Mouse (Mus musculus) limb, embryonic 15.5 days (tissue): ENCODE measurements around the gene Hebp1. TPM values are rescaled to one million over a fixed set of nuclear protein-coding genes. Genes with fewer than 3 reads are reported as not detected.
A peak's percentile ranks its signal among the peaks of the same experiment; 100 is the strongest.

Source experiments
- ATAC-seq: fragments of 200-750 bp; cut with Nextera tagmentation; 2 replicates; pipeline ENCODE4 v1.8.0; 2017; ENCODE audit warnings: low read depth, moderate TSS enrichment; ENCODE audit not compliant: insufficient number of reproducible peaks, low FRiP score, low TSS enrichment
- H3K27ac ChIP-seq: fragments of 300-500 bp; sonication (generic); 2 replicates; pipeline ENCODE4 v1.5.1; 2015; ENCODE audit warnings: moderate library complexity, mild to moderate bottlenecking, inconsistent platforms
- H3K27me3 ChIP-seq: fragments of 300-500 bp; sonication (generic); 2 replicates; pipeline ENCODE4 v1.6.1; 2015; ENCODE audit warnings: inconsistent platforms
- H3K36me3 ChIP-seq: fragments of 300-500 bp; sonication (generic); 2 replicates; pipeline ENCODE4 v1.6.1; 2015; ENCODE audit warnings: inconsistent platforms
- H3K4me1 ChIP-seq: fragments of 300-500 bp; sonication (generic); 2 replicates; pipeline ENCODE4 v1.6.1; 2015; ENCODE audit warnings: inconsistent platforms
- H3K4me2 ChIP-seq: fragments of 300-500 bp; sonication (generic); 2 replicates; pipeline ENCODE4 v1.6.1; 2015; ENCODE audit warnings: mild to moderate bottlenecking, inconsistent platforms
- H3K4me3 ChIP-seq: fragments of 300-500 bp; sonication (generic); 2 replicates; pipeline ENCODE4 v1.5.1; 2015; ENCODE audit warnings: mild to moderate bottlenecking, inconsistent platforms
- H3K9ac ChIP-seq: fragments of 300-500 bp; sonication (generic); 2 replicates; pipeline ENCODE4 v1.6.1; 2015; ENCODE audit warnings: inconsistent platforms
- H3K9me3 ChIP-seq: fragments of 300-500 bp; sonication (generic); 2 replicates; pipeline ENCODE4 v1.6.1; 2016; ENCODE audit warnings: inconsistent platforms
- WGBS: fragments of 180-500 bp; shearing (Covaris S2); methylation state at CpG from one replicate; pipeline ENCODE4 v1.1.7; 2015; 5-methylcytosine and 5-hydroxymethylcytosine counted together
- polyA plus RNA-seq: library from polyadenylated mRNA; unstranded; fragments of >200 nt; fragmentation: Nextera tagmentation; extraction: Ambion mirVana; gene quantifications from 2 replicates; pipeline ENCODE4 v1.2.1, GENCODE M21; 2015

Gene Hebp1
- polyA plus RNA-seq, 1 experiment from 2014 or later, result 10.9 TPM

DNA sequence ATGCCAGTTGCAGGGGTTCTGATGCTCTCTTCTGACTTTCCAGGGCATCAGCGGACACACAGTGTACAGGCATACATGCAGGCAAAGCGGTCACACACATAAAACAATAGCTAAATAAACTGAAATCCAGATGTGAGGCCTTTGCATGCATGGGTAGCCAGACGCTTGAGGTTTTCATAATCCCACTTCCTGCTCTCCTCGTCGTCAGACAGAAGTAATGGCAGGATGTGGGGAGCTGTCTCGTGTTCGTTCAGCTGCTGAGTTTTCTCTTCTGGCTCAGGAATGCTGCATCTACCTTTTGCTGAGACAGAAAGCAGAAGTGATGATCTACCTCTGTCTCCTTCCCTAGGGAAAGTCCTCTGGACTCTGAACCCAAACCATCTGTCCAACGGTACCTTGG is 20.5 kb upstream of the Hebp1 start:
- Histone ChIP-seq H3K36me3 (peaks cover 36% of the 10 kb centered on the region), H3K4me3 (no peak overlapping the region), H3K4me2 (no peak overlapping the region), H3K9ac (no peak overlapping the region), H3K27me3 (no peaks in the 10 kb centered on the region), H3K4me1 (peaks cover 8% of the 10 kb centered on the region; the same call in 1 of the 2 replicates), H3K9me3 (no peaks in the 10 kb centered on the region), H3K27ac (peak overlapping the region; percentile 47)
- no peak for ATAC-seq
- 37% methylated on average over 8 of the region's 8 CpGs for WGBS

- H3K27ac ChIP-seq, result no peak overlapping the region
- no peak for ATAC-seq
- H3K9me3 ChIP-seq, result no peaks in the 10 kb centered on the region
- H3K36me3 ChIP-seq, result peaks cover 47% of the 10 kb centered on the region
- no peaks in the 10 kb centered on the region for H3K27me3 ChIP-seq
- 68% methylated on average over 2 of the region's 2 CpGs for WGBS
- H3K4me1 ChIP-seq, result no peaks in the 10 kb centered on the region
- no peak overlapping the region for H3K4me2 ChIP-seq
- no peak overlapping the region for H3K9ac ChIP-seq
- no peak overlapping the region for H3K4me3 ChIP-seq
These were observed 14.8 kb upstream of the Hebp1 start for GRCm38 (mm10) chr6:135212666-135213065.

- Histone ChIP-seq H3K4me3 (no peak overlapping the region), H3K36me3 (peaks cover 41% of the 10 kb centered on the region), H3K27ac (no peak overlapping the region), H3K9ac (no peak overlapping the region), H3K4me1 (no peaks in the 10 kb centered on the region), H3K9me3 (no peaks in the 10 kb centered on the region), H3K27me3 (no peaks in the 10 kb centered on the region), H3K4me2 (no peak overlapping the region)
- ATAC-seq, result no peak
- WGBS, result 77% methylated on average over 7 of the region's 7 CpGs
These were observed 13.3 kb upstream of the Hebp1 start for GRCm38 (mm10) chr6:135211169-135211568.

DNA sequence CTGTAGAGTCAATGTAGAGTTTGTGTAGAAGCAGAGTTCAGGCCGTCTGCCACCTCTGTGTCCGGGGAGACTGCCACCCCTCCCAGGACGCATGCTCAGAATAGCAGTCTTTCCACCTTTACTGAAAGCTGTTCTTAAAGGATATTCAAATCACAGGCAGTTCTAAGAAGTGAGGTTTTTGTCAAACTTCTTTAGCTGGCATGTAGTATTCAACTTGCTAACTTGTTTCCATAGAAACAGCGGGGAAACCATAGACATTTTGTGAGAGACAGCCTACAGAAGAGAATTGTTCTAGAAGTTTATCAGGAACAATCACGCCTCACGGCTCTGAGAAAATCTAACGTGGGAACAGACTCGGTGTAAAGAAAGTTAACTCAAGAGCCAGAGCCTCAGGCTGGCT is 9.1 kb upstream of the Hebp1 start:
- H3K9ac ChIP-seq, result no peak overlapping the region
- no peak overlapping the region for H3K4me2 ChIP-seq
- ATAC-seq, result no peak
- H3K9me3 ChIP-seq, result no peaks in the 10 kb centered on the region
- no peak overlapping the region for H3K4me3 ChIP-seq
- no peak overlapping the region for H3K27ac ChIP-seq
- 0 out of 2 replicates have a peak, but pooled peaks cover 3% of the 10 kb centered on the region for H3K4me1 ChIP-seq
- peaks cover 18% of the 10 kb centered on the region; the same call in 1 of the 2 replicates for H3K36me3 ChIP-seq
- WGBS, result 81% methylated on average over 8 of the region's 8 CpGs
- H3K27me3 ChIP-seq, result no peaks in the 10 kb centered on the region

DNA sequence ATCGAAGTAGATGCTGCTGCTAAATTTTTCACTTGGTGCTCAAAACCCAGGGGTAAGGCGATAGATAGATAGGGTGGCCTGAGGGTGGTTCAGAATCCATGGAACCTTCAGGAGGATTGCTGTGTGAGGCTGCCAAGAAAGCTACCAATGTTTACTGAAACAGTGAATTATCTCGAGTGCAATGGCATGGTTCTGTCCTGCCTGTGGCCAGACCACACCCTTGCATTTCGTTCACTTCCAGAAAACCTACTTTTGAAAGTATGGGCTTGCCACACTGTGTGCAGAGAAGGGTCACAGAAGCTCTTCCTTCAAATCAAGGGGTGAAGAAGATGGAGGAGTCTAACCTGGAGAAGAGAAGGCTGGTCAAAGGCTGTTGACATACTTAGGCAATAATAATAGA is 8.0 kb upstream of the Hebp1 start:
- Histone ChIP-seq H3K4me2 (no peak overlapping the region), H3K4me1 (0 out of 2 replicates have a peak, but pooled peaks cover 3% of the 10 kb centered on the region), H3K27me3 (no peaks in the 10 kb centered on the region), H3K27ac (no peak overlapping the region), H3K4me3 (no peak overlapping the region), H3K36me3 (peaks cover 12% of the 10 kb centered on the region; the same call in 1 of the 2 replicates), H3K9ac (no peak overlapping the region), H3K9me3 (no peaks in the 10 kb centered on the region)
- no peak for ATAC-seq
- WGBS, result 80% methylated on average over 4 of the region's 4 CpGs

DNA sequence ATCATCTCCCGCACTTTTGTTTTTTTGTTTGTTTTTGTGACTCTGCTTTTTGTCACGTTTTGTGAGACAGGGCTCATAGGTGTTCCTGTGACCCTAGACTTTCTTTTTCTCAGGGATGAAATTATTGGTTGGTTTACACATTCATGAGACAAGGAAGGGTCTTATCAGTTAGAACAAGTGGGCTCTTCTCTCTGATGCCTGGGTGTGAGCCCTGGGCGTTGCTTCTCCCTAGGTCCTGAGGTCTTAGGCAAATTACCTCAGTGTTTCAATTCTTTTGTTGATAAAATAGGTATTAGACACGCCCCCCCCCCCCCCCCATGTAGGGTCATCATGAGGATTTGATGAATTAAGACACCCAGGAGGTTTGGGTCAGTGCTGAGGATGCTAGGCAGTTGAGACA is 7.0 kb upstream of the Hebp1 start:
- Histone ChIP-seq H3K4me2 (no peak overlapping the region), H3K4me1 (0 out of 2 replicates have a peak, but pooled peaks cover 3% of the 10 kb centered on the region), H3K36me3 (peaks cover 5% of the 10 kb centered on the region; the same call in 1 of the 2 replicates), H3K27ac (no peak overlapping the region), H3K27me3 (no peaks in the 10 kb centered on the region), H3K9ac (no peak overlapping the region), H3K4me3 (no peak overlapping the region), H3K9me3 (no peaks in the 10 kb centered on the region)
- no peak for ATAC-seq
- WGBS, result 74% methylated on average over 4 of the region's 4 CpGs

GRCm38 (mm10) chr6:135203737-135204136 is 5.9 kb upstream of the Hebp1 start:
- ATAC-seq, result no peak
- H3K27ac ChIP-seq, result no peak overlapping the region

GRCm38 (mm10) chr6:135202668-135203067 is 4.8 kb upstream of the Hebp1 start:
- Histone ChIP-seq H3K27ac (no peak overlapping the region), H3K4me3 (no peak overlapping the region), H3K36me3 (no peaks in the 10 kb centered on the region), H3K9me3 (no peaks in the 10 kb centered on the region), H3K4me1 (peaks cover 14% of the 10 kb centered on the region), H3K27me3 (no peaks in the 10 kb centered on the region), H3K4me2 (no peak overlapping the region), H3K9ac (no peak overlapping the region)
- WGBS, result 84% methylated on average over 6 of the region's 6 CpGs
- ATAC-seq, result no peak

More at GRCm38 (mm10) chr6:135203737-135204136, 5.9 kb upstream of the Hebp1 start:
- Histone ChIP-seq H3K4me1 (peaks cover 8% of the 10 kb centered on the region; the same call in 1 of the 2 replicates), H3K9ac (no peak overlapping the region), H3K27me3 (no peaks in the 10 kb centered on the region), H3K4me2 (no peak overlapping the region), H3K36me3 (no peaks in the 10 kb centered on the region), H3K4me3 (no peak overlapping the region), H3K9me3 (no peaks in the 10 kb centered on the region)
- WGBS, result 58% methylated on average over 6 of the region's 6 CpGs

GRCm38 (mm10) chr6:135200122-135200957 is 2.5 kb upstream of the Hebp1 start:
- Histone ChIP-seq H3K9me3 (no peaks in the 10 kb centered on the region), H3K36me3 (no peaks in the 10 kb centered on the region), H3K9ac (no peak overlapping the region), H3K27ac (no peak overlapping the region), H3K4me3 (no peak overlapping the region), H3K4me1 (peaks cover 16% of the 10 kb centered on the region), H3K4me2 (no peak overlapping the region), H3K27me3 (no peaks in the 10 kb centered on the region)
- WGBS, result 77% methylated on average over 16 of the region's 16 CpGs
- ATAC-seq, result no peak

DNA sequence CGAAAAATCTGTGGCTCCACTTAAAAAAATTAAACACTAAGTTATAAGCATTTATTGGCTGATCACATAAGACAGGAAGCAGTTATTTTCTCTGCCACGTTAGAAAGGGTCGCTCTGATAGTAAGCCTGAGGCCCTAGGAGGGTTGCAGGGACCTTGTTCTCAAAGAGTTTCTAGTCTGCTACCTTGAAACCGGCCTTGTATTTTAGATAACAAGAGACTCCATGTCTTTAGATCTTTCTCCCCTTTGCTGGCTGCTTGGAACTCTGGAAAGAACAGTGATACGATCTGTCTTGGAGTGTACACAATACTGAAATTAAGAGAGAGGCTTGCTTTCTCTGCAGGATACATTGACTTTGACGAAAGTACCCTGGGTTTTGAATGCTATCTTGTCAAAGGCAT is 904 bp upstream of the Hebp1 start:
- Histone ChIP-seq H3K4me3 (peak overlapping the region; percentile 92), H3K27ac (no peak overlapping the region), H3K9me3 (no peaks in the 10 kb centered on the region), H3K9ac (peak overlapping the region; percentile 90; the same call in 1 of the 2 replicates), H3K36me3 (no peaks in the 10 kb centered on the region), H3K27me3 (no peaks in the 10 kb centered on the region), H3K4me2 (peak overlapping the region; percentile 92), H3K4me1 (peaks cover 14% of the 10 kb centered on the region)
- ATAC-seq, result no peak
- 51% methylated on average over 6 of the region's 6 CpGs for WGBS

GRCm38 (mm10) chr6:135197446-135197845 is 376 bp downstream of the Hebp1 start:
- Histone ChIP-seq H3K27me3 (no peaks in the 10 kb centered on the region), H3K9me3 (no peaks in the 10 kb centered on the region), H3K4me3 (peak overlapping the region; percentile 92), H3K9ac (peak overlapping the region; percentile 90; the same call in 1 of the 2 replicates), H3K4me1 (peaks cover 13% of the 10 kb centered on the region), H3K4me2 (peak overlapping the region; percentile 92), H3K36me3 (no peaks in the 10 kb centered on the region), H3K27ac (no peak overlapping the region)
- 13% methylated on average over 7 of the region's 7 CpGs for WGBS
- ATAC-seq, result no peak

- Histone ChIP-seq H3K9me3 (no peaks in the 10 kb centered on the region), H3K9ac (no peak overlapping the region), H3K36me3 (no peaks in the 10 kb centered on the region), H3K27me3 (no peaks in the 10 kb centered on the region), H3K4me1 (peaks cover 13% of the 10 kb centered on the region), H3K27ac (no peak overlapping the region), H3K4me3 (no peak overlapping the region), H3K4me2 (no peak overlapping the region)
- WGBS, result 77% methylated on average over 8 of the region's 8 CpGs
- no peak for ATAC-seq
These were observed 1.1 kb downstream of the Hebp1 start for GRCm38 (mm10) chr6:135196707-135197106.
